Mouse (Mus musculus) erythroblast, embryonic 14.5 days (primary cell): Measurements from ENCODE around the gene Cd163.

ENCODE experiments used
- GATA1 ChIP-seq: IDR thresholded peaks from 2 replicates; pipeline ENCODE4 v1.6.1; 2012; ENCODE audit warnings: low read length, inconsistent platforms, mixed read lengths
- TAL1 ChIP-seq: IDR thresholded peaks from 3 replicates; pipeline ENCODE4 v1.6.1; 2012; ENCODE audit warnings: low read length, inconsistent platforms, mixed read lengths

GRCm38 (mm10) chr6:124255721-124256470 lies 48.6 kb upstream of the Cd163 start:
- TF ChIP-seq GATA1 = no peak
- TF ChIP-seq TAL1 = no peak
